Comparison of ENCODE assay signal across 10 mouse cellular contexts in the genomic region with DNA sequence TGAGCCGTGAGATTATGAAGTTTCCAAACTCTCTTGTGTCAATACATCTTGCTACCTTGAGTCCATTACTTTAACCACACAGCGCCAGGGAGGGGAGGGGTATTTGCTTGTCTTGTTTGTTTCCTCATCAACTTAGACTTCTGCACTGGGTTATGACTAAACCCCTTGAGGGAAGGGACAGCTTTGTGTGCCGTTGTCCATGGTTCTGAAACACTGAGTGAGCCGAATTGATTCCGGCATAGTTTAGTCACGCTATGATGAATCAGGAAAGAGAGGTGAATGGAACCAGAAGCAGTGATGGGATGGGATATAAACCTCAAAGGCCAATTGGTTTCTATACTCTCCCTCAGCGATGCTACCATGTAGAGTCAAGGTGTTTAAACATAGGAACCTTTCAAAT. TPM values are rescaled to one million over a fixed set of nuclear protein-coding genes. Genes with fewer than 3 reads are reported as not detected.
DNase-seq lines count a peak whose midpoint lies in the region; ATAC-seq and TF ChIP-seq lines count a peak whose summit lies in the region.
"Had no signal": no experiment of that assay in that cellular context is flagged by ENCODE, and none has a peak within 500 bp of the region (broad histone marks: within the 10 kb centered on the region; RNA-seq: fewer than 3 reads in every experiment).

No protein-coding gene starts in this region.

- H3K27ac ChIP-seq in midbrain, embryonic 13.5 days = no peak overlapping the region
- no peak overlapping the region for H3K27ac ChIP-seq in forebrain, embryonic 15.5 days (replicated peaks)

- peak; percentile 56 to 57 for DNase-seq in kidney, postnatal 4 days
- no peak for DNase-seq in kidney, adult 18-20 months
- peak; percentile 3 for DNase-seq in G1E (ENCODE audit: low spot score)
- DNase-seq in embryo, embryonic 10 days (ENCODE audit: low spot score) = peak; percentile 71
- no peak for DNase-seq in layer of hippocampus, postnatal 36 days
- DNase-seq: liver; right cerebral cortex, adult 18-20 months had no signal

- H3K4me2 ChIP-seq in midbrain, embryonic 13.5 days (replicated peaks) = no peak overlapping the region
- no peak overlapping the region for H3K4me2 ChIP-seq in forebrain, embryonic 15.5 days (replicated peaks)

- H3K9me3 ChIP-seq in G1E (replicated peaks) = no peaks in the 10 kb centered on the region
- no peaks in the 10 kb centered on the region for H3K9me3 ChIP-seq in midbrain, embryonic 13.5 days
- H3K9me3 ChIP-seq in forebrain, embryonic 15.5 days = no peaks in the 10 kb centered on the region

- H3K4me3 ChIP-seq in G1E (ENCODE audit: low read depth, low read length) = no peak overlapping the region
- no peak overlapping the region for H3K4me3 ChIP-seq in midbrain, embryonic 13.5 days (replicated peaks)
- H3K4me3 ChIP-seq in forebrain, embryonic 15.5 days = no peak overlapping the region

- TF ChIP-seq CTCF in G1E (IDR thresholded peaks at IDR 0.05; ENCODE audit: low read depth, low read length) = no peak

- 46% methylated on average over 7 of the region's 7 CpGs for WGBS in midbrain, embryonic 13.5 days
- WGBS in forebrain, embryonic 15.5 days = 56% methylated on average over 7 of the region's 7 CpGs

- H3K36me3 ChIP-seq in G1E (replicated peaks) = no peaks in the 10 kb centered on the region
- H3K36me3 ChIP-seq in midbrain, embryonic 13.5 days = no peaks in the 10 kb centered on the region
- H3K36me3 ChIP-seq in forebrain, embryonic 15.5 days = no peaks in the 10 kb centered on the region

- no peak overlapping the region for H3K9ac ChIP-seq in midbrain, embryonic 13.5 days (replicated peaks)
- no peak overlapping the region for H3K9ac ChIP-seq in forebrain, embryonic 15.5 days (replicated peaks)

- no peaks in the 10 kb centered on the region for H3K4me1 ChIP-seq in G1E (ENCODE audit: insufficient read depth, low read depth, low read length)
- no peaks in the 10 kb centered on the region for H3K4me1 ChIP-seq in midbrain, embryonic 13.5 days (replicated peaks)
- H3K4me1 ChIP-seq in forebrain, embryonic 15.5 days = no peaks in the 10 kb centered on the region

- no peak for ATAC-seq in G1E (ENCODE audit: extremely low read depth, insufficient number of reproducible peaks, low FRiP score, poor library complexity, severe bottlenecking)
- ATAC-seq in midbrain, embryonic 13.5 days = 0 out of 2 replicates have a peak, but pooled peaks have one; percentile 20
- no peak for ATAC-seq in forebrain, embryonic 15.5 days (replicated peaks)
- ATAC-seq: Patski had no signal

- H3K27me3 ChIP-seq in G1E (ENCODE audit: insufficient read depth, low read length) = peaks cover 4% of the 10 kb centered on the region; the same call in 1 of the 2 replicates
- H3K27me3 ChIP-seq in midbrain, embryonic 13.5 days = no peaks in the 10 kb centered on the region
- H3K27me3 ChIP-seq in forebrain, embryonic 15.5 days = no peaks in the 10 kb centered on the region

RNA-seq across cellular contexts. Expression of gene Zfp800, which starts 52.6 kb away (rescaled TPM):
- total RNA-seq in G1E (2014; fragmentation: Nextera tagmentation) (235 and 288 TPM in 2 replicates), G1E (2017) (112 and 122 TPM in 2 replicates)
- polyA plus RNA-seq in G1E (2012) = 81.2 and 95.3 TPM in 2 replicates
- polyA plus RNA-seq in midbrain, embryonic 13.5 days (2015; fragmentation: Nextera tagmentation; extraction: Ambion mirVana) = 24.1 and 28.6 TPM in 2 replicates
- polyA plus RNA-seq in forebrain, embryonic 15.5 days (2015; fragmentation: Nextera tagmentation; extraction: Ambion mirVana) = 20.8 and 23.1 TPM in 2 replicates
- 10 to 100 TPM; 25.5 to 30.4 TPM for total RNA-seq in layer of hippocampus, postnatal 36 days (2021)

Comparison
In these comparisons a context has a peak if more than half of its experiments do, and no peak if none do; other contexts are left out.
1. DNase-seq: peak in kidney, postnatal 4 days (2 of 2), G1E (single experiment) and embryo, embryonic 10 days (single experiment); none in kidney, adult 18-20 months (single experiment) and layer of hippocampus, postnatal 36 days (0 of 2).